Comparison of ENCODE assay signal across 7 mouse cellular contexts in genomic region chr10:20313447-20313846, GRCm38 (mm10). TPM values are rescaled to one million over a fixed set of nuclear protein-coding genes. Genes with fewer than 3 reads are reported as not detected.
A peak's percentile ranks its signal among the peaks of the same experiment; 100 is the strongest.
DNase-seq lines count a peak whose midpoint lies in the region; ATAC-seq and TF ChIP-seq lines count a peak whose summit lies in the region.

No protein-coding gene starts in this region.

- TF ChIP-seq CTCF in lung, postnatal 0 days (IDR thresholded peaks at IDR 0.05), result no peak

- H3K9me3 ChIP-seq in lung, postnatal 0 days (ENCODE audit: low read length), result no peaks in the 10 kb centered on the region
- H3K9me3 ChIP-seq in forebrain, embryonic 13.5 days (replicated peaks), result no peaks in the 10 kb centered on the region
- no peaks in the 10 kb centered on the region for H3K9me3 ChIP-seq in limb, embryonic 13.5 days
- H3K9me3 ChIP-seq in stomach, embryonic 16.5 days (replicated peaks; ENCODE audit: control insufficient read depth, low read length), result no peaks in the 10 kb centered on the region

- no peak for ATAC-seq in lung, postnatal 0 days
- ATAC-seq in forebrain, embryonic 13.5 days, result no peak
- ATAC-seq in limb, embryonic 13.5 days (ENCODE audit: low FRiP score, low read depth), result no peak
- no peak for ATAC-seq in stomach, embryonic 16.5 days (ENCODE audit: insufficient read depth, low FRiP score)

- WGBS in lung, postnatal 0 days, result 41% methylated on average over 13 of the region's 13 CpGs
- 49% methylated on average over 13 of the region's 13 CpGs for WGBS in forebrain, embryonic 13.5 days
- 43% methylated on average over 13 of the region's 13 CpGs for WGBS in limb, embryonic 13.5 days
- 40% methylated on average over 13 of the region's 13 CpGs for WGBS in stomach, embryonic 16.5 days

- H3K9ac ChIP-seq in lung, postnatal 0 days (replicated peaks; ENCODE audit: low read depth), result peak overlapping the region; percentile 86; the same call in 1 of the 2 replicates
- H3K9ac ChIP-seq in forebrain, embryonic 13.5 days, result peak overlapping the region; percentile 91
- peak overlapping the region; percentile 96 for H3K9ac ChIP-seq in limb, embryonic 13.5 days
- H3K9ac ChIP-seq in stomach, embryonic 16.5 days (ENCODE audit: low read length), result peak overlapping the region; percentile 91

- DNase-seq in lung, postnatal 0 days (ENCODE audit: low spot score), result no peak
- no peak for DNase-seq in lung, postnatal 25 days (ENCODE audit: low spot score)
- no peak for DNase-seq in gastrocnemius, adult 8-10 months (ENCODE audit: low spot score in 2 of 2)
- DNase-seq in gastrocnemius, postnatal 4 days (ENCODE audit: low spot score in 2 of 2), result no peak

- H3K27ac ChIP-seq in lung, postnatal 0 days (ENCODE audit: low read length), result peak overlapping the region; percentile 99; the same call in 1 of the 2 replicates
- H3K27ac ChIP-seq in forebrain, embryonic 13.5 days, result no peak overlapping the region
- H3K27ac ChIP-seq in limb, embryonic 13.5 days, result no peak overlapping the region; the same call in 1 of the 2 replicates
- no peak overlapping the region for H3K27ac ChIP-seq in stomach, embryonic 16.5 days (ENCODE audit: low read length)

- no peaks in the 10 kb centered on the region for H3K27me3 ChIP-seq in lung, postnatal 0 days (replicated peaks; ENCODE audit: insufficient read depth, low read length)
- no peaks in the 10 kb centered on the region for H3K27me3 ChIP-seq in forebrain, embryonic 13.5 days
- no peaks in the 10 kb centered on the region for H3K27me3 ChIP-seq in limb, embryonic 13.5 days
- no peaks in the 10 kb centered on the region for H3K27me3 ChIP-seq in stomach, embryonic 16.5 days (ENCODE audit: control insufficient read depth, insufficient read depth, low read length)

- H3K4me1 ChIP-seq in lung, postnatal 0 days (ENCODE audit: insufficient read depth, low read depth, low read length), result peaks cover 4% of the 10 kb centered on the region; the same call in 1 of the 2 replicates
- peaks cover 22% of the 10 kb centered on the region for H3K4me1 ChIP-seq in forebrain, embryonic 13.5 days
- peaks cover 17% of the 10 kb centered on the region for H3K4me1 ChIP-seq in limb, embryonic 13.5 days
- peaks cover 12% of the 10 kb centered on the region; the same call in 1 of the 2 replicates for H3K4me1 ChIP-seq in stomach, embryonic 16.5 days (ENCODE audit: control insufficient read depth, insufficient read depth, low read length)

- peak overlapping the region; percentile 80 for H3K4me3 ChIP-seq in lung, postnatal 0 days (ENCODE audit: low read depth, low read length)
- H3K4me3 ChIP-seq in forebrain, embryonic 13.5 days, result peak overlapping the region; percentile 77
- H3K4me3 ChIP-seq in limb, embryonic 13.5 days, result peak overlapping the region; percentile 85
- peak overlapping the region; percentile 87 for H3K4me3 ChIP-seq in stomach, embryonic 16.5 days (replicated peaks; ENCODE audit: low read length)

- peak overlapping the region; percentile 73 for H3K4me2 ChIP-seq in lung, postnatal 0 days (replicated peaks; ENCODE audit: low read depth, low read length)
- H3K4me2 ChIP-seq in forebrain, embryonic 13.5 days, result peak overlapping the region; percentile 67
- H3K4me2 ChIP-seq in limb, embryonic 13.5 days (replicated peaks), result peak overlapping the region; percentile 71
- H3K4me2 ChIP-seq in stomach, embryonic 16.5 days (ENCODE audit: low read depth, low read length), result peak overlapping the region; percentile 66

- no peak for TF ChIP-seq EP300 in lung, postnatal 0 days (IDR thresholded peaks at IDR 0.05)

- peaks cover 4% of the 10 kb centered on the region; the same call in 1 of the 2 replicates for H3K36me3 ChIP-seq in lung, postnatal 0 days (ENCODE audit: insufficient read depth, low read length)
- peaks cover 8% of the 10 kb centered on the region for H3K36me3 ChIP-seq in forebrain, embryonic 13.5 days (ENCODE audit: poor library complexity, severe bottlenecking)
- H3K36me3 ChIP-seq in limb, embryonic 13.5 days, result peaks cover 9% of the 10 kb centered on the region
- no peaks in the 10 kb centered on the region for H3K36me3 ChIP-seq in stomach, embryonic 16.5 days (ENCODE audit: control insufficient read depth, insufficient read depth, low read length)

RNA-seq across cellular contexts. Expression of gene Bclaf1, which starts 1.2 kb away (rescaled TPM):
- polyA plus RNA-seq in lung, postnatal 0 days (2015; fragmentation: Nextera tagmentation; extraction: Ambion mirVana), result 54.2 and 60.5 TPM in 2 replicates
- polyA plus RNA-seq in forebrain, embryonic 13.5 days (2015; fragmentation: Nextera tagmentation; extraction: Ambion mirVana), result 152 and 170 TPM in 2 replicates
- 148 TPM in 2 replicates for polyA plus RNA-seq in limb, embryonic 13.5 days (2015; fragmentation: Nextera tagmentation; extraction: Ambion mirVana)
- 103 and 105 TPM in 2 replicates for polyA plus RNA-seq in stomach, embryonic 16.5 days (2015; fragmentation: Nextera tagmentation; extraction: Ambion mirVana)
- 10 to 100 TPM; 37.3 to 45.8 (median 40.8) TPM for total RNA-seq in gastrocnemius, adult 8-10 months (2022)
- total RNA-seq in gastrocnemius, postnatal 4 days (2021), result 100 to 1,000 TPM in 1 of 2 experiments, 10 to 100 TPM in 1; 85.0 to 101 TPM

RNA-seq across cellular contexts. Expression of gene Mtfr2, which starts 34.1 kb away (rescaled TPM):
- 0.29 and 0.63 TPM in 2 replicates for polyA plus RNA-seq in lung, postnatal 0 days (2015; fragmentation: Nextera tagmentation; extraction: Ambion mirVana)
- 2.6 and 3.0 TPM in 2 replicates for polyA plus RNA-seq in forebrain, embryonic 13.5 days (2015; fragmentation: Nextera tagmentation; extraction: Ambion mirVana)
- polyA plus RNA-seq in limb, embryonic 13.5 days (2015; fragmentation: Nextera tagmentation; extraction: Ambion mirVana), result 1.9 and 2.4 TPM in 2 replicates
- 1.5 and 1.6 TPM in 2 replicates for polyA plus RNA-seq in stomach, embryonic 16.5 days (2015; fragmentation: Nextera tagmentation; extraction: Ambion mirVana)
- not detected for total RNA-seq in gastrocnemius, adult 8-10 months (2022)
- 1 to 10 TPM; 1.8 to 2.4 TPM for total RNA-seq in gastrocnemius, postnatal 4 days (2021)
